Mouse (Mus musculus): ENCODE results near the gene Prg3.
A peak's percentile ranks its signal among the peaks of the same experiment; 100 is the strongest.

Gene Prg3

DNA sequence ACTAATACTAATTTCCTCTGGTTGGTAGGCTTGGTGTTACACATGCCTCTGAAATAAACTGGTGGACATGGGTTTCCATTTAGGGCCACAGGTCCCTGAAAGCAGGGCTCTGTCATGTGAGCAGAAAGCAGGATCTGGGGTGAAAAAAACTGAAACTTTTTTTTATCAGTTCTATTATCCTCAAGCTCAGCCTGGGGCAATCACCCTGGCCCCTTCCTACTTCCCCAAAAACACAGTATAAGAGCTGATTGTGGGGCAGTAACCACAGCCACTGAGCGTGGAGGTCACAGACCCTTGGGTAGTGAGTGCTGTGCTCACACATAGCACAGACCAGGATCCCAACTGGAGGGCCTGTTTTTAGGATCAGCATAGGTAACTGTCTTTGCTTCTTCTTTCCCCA, at the start of gene Prg3:
Gene Prg3, plus strand, starts transcription at position 286 of the 400 bp plus-strand sequence.
- DNase-seq (ENCODE audit: low spot score), result no peak

DNA sequence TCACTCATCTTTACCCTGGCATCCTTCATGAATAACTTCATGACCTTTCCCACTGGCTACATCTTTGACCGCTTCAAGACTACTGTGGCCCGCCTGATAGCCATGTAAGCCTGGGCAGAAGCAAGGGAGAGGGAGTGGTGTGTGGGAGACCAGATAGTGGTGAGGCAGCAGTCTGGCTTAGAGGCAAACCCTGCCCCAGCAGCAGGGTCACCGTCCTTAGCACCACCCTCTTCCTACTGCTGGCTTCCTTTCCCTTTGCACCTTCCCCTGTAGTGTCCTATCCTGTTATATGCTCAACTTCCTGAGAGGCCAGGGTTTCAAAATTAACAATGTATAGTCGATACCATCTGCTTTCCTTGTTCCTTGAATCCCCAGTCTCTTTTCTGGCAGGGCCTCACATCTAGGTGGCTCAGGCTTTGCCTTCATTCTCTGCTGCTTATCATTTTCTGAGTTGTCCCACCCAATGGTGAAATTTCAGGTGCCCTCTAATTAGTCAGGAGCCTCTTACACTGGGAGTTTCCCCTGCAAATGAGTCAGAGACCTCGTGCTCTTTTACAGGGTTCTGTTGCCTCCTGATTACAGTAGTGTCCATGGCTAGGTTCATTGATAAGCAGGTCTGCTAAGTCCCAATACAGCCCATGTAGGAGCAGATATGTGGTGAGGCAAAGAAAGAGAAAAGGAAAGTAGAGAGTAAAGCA, 49.6 kb upstream of the Prg3 start:
- no peak for DNase-seq (ENCODE audit: low spot score)

DNA sequence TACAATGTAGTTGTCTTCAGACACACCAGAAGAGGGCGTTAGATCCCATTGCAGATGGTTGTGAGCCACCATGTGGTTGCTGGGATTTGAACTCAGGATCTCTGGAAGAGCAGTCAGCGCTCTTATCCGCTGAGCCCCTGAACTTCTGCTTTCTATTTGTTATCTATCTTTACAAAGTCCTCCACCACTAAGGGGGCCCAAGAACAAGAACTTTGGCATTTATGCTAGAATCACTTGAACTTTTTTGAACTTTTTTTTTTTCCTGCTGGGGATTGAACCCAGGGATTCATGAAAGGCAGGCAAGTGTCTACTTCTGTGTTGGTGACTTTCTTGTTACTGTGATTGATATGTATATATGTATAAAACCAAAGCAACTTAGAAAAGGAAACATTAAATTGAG, 48.7 kb upstream of the Prg3 start:
- no peak for DNase-seq (ENCODE audit: low spot score)

DNA sequence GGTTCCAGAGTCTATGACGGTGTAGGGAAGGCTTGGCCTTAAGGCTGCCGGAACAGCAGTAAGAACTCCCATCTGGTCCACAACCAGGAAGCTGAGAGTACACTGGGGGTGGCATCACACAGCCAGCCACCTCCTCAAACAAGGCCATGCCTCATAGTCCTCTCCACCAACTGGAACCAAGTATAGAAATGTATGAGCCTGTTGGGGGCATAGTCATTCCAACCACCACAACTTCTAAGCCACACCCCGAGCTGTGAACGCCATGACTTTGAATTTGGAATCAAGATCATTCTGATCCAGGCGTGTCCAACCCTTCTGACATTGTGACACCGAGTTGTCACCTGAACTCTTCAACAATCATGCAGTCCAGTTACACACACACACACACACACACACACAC, 48.3 kb upstream of the Prg3 start:
- no peak for DNase-seq (ENCODE audit: low spot score)

DNA sequence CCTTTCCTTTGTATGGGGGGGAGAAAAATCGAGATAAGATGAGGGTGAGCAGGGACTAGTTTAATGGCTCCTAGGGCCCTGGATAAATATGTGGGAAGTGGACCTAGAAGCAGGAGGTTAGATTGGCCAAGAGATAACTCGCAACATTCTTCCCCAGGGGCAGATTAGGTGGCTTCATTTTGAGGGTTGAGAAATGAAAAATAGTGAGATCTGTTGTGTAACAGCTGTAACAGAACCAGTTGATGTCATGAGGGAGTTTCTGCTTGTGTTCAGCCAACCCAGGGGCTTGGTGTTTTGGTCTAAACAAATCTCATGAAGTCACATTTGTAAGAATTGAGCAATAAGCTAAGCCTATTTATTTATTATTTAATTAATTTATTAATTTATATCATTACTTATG, 46.7 kb upstream of the Prg3 start:
- DNase-seq (ENCODE audit: low spot score), result no peak

DNA sequence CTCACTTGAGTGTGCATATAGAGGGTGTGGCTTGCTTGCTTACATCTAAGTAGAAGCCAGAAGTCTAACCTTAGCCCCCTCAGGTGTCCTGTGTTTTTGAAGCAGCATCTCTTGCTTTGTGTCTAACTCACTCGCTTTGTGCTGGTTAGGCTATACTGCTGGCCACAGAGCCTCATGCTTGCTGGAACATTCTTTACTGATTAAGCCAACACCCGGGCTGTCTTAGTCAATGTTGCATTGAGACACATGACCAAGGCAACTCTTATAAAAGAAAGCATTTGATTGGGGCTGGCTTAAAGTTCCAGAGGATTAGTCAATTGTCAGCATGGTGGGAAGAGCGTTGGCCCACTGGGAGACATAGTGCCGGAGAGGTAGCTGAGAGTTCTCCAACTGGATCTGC, 46.2 kb upstream of the Prg3 start:
- no peak for DNase-seq (ENCODE audit: low spot score)

DNA sequence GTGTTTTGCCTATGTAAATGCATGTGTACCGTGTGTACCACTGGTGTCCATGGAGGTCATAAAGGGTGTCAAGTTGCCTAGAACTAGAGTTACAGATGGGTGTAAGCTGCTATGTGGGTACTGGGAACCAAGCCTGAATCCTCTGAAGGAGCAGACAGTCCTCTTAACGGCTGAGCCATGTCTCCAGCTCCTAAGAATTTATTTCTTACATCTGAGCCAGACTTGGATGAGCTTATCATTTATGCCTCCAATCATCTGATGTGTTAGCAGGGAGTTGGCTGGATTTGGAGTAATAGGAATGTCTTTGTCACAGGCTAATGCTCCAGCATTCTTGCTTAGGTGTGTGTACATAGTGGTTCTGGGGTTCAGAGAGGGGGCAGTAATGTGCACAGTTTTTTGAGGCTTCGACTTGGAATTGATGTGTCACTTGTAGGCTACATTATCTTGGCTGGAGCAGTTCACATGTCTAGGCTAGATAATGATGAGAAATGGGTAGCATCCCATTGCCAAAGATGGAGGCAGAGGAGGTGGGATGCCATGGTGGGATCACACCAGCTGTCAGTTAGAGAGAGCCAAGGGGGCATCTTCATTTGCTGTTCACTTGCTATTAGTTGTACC, 40.8 kb upstream of the Prg3 start:
- no peak for DNase-seq (ENCODE audit: low spot score)

DNA sequence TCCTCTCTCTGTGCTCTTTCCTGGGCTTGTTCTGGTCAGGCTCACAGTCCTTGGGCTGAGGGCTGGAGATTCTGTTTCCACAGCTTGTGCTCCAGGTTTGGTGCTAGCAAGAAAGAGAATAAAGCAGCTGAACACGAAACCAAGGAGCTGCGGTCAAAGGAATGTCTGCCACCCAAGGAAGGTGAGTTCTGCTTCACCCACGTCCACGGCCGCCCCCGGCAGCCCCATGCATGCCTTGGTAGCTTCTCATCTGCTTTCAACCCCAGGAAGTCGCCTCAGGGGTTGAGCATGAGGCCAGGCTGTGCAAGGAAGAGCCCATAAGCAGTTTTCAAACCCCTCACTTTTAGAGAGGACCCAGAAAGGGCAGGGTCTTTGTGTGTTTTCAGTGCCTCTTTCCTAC, 39.8 kb upstream of the Prg3 start:
- DNase-seq (ENCODE audit: low spot score), result no peak

DNA sequence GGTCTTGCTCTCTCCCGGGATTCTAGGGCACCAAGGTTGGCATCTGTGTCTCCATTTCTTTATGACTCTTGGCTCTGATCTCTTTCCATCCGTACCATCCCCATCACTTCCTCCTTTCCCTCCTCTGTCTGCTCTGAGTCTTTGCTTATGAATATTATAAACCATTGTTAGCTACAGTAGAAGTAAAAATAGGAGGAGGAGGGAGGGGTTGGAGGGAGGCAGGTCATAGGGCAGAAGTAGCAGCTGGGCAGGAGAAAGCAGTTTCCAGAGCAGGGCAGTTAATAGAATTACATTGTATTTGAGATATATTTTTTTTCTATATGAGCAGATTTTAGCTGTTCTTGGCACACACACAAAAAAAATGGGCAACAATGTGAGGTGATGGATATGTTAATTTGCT, 39.3 kb upstream of the Prg3 start:
- no peak for DNase-seq (ENCODE audit: low spot score)

DNA sequence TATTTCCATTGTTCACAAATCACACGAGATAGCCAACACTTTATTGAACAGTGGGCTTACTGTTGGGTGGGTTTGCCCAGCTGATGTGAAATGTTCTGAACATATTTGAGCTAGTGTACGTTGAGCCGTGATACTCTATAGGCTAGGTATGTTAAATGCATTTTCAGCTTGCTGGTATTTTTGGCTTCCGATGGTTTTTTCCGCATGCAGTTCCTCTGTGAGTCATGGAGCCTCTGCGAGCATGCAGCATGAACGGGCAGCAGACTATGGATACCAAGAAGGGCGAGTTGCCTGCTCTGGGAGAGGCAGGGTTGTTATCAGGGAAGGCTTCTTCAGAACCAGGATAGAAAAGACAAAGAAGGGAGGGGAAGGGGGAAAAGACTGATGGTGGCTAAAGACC, 37.0 kb upstream of the Prg3 start:
- DNase-seq (ENCODE audit: low spot score), result no peak

DNA sequence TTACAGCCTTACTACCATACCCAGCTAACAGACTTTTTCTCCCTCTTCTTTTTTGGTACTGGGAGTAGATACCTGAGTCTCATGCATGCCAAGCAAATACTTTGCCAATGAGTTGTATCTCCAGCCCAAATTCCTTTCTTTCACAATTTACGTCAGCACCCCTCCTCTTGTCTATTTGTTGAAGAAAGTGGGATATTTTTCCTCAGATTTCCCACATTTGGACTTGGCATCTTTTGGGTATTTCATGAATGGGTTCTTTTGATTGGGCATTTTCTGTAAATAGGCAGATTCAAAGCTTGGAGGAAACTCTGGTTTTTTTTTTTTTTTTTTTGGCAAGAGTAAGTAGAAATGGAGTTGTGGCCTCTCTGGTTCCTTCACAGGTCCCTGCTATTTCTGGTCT, 35.8 kb upstream of the Prg3 start:
- no peak for DNase-seq (ENCODE audit: low spot score)

DNA sequence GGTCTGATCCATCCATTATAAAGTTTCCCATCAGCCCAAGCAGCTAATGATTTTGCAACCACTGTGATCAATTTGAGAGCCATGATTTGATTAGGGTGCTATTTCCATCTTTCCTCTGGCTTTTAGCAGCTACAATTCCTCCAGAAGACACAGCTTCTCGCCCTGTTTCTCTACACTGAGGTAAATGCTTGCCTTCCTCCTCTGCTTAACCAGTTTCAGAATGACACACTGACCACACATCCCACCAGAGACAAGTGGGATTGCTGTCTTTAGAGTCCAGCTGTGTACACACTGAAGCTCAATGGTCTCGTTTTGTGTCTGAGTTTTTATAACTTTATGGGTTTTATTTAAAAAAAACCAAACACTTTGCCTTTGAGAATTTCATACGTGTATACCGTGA, 35.3 kb upstream of the Prg3 start:
- no peak for DNase-seq (ENCODE audit: low spot score)

DNA sequence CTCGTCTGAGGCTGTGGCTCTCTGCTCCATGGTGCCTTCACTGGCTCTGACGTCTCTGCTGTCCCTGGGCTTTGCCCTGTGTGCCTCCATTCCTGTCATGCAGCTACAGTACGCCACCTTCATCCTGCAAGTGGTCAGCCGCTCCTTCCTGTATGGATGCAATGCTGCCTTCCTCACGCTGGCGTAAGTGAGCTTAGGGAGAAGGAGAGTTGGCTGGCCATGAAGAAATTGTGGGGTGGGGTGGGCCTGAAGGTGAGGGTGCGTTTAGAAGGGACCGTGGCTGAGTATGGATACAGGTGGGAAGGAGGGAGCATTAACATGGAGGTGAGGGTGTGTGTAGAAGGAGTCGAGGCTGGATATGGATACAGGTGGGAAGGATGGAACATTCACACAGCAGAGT, 32.6 kb upstream of the Prg3 start:
- DNase-seq (ENCODE audit: low spot score), result no peak

DNA sequence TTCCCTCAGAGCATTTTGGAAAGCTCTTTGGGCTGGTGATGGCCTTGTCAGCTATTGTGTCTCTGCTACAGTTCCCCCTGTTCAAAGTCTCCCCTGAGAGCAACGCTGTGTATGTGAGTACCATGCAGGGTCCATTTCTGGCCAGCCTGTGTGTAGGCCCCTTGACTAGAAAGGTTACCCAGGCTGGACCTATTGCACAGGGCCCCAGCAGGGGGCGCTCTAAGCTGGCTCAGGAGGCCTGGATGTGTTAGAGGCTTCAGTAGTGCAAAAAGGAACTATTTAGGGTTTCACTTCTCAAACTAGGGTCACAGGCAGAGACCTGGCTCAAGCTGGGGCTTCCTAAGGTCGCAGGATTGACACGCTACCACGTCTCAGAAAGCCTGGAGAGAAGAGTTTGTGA, 31.7 kb upstream of the Prg3 start:
- peak; percentile 18 for DNase-seq (ENCODE audit: low spot score)

DNA sequence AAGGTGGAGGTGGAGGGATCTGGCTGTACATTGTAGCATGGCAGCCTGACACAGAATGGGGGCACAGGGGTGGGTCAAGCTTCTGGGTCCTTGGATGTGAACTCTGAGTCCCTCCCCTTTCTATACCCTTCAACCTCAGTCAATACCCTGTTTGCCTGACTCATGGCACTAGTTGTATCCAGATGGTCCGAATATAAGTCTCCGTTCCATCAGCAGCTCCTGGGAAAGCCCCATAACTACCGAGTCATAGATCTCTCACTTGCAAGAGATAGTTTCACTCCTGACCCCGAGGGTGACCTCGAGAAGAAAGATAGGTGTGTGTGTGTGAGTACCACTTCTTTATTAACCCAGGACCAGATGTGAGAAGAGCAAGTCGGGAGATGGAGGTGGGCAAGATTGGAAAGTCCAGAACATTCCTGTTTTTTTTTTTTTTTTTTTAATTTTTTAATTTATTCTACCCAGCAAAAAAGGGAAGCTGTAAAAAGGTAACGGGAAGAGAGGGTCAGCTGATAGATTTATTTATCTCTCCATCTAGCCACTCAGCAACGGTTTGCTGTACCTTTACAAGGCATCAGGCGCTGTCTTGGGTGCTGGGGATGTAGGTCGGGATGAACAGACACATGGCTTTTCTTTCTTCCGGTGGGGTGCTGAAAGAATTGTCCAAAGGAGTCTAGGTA, 29.3 kb upstream of the Prg3 start:
- DNase-seq (ENCODE audit: low spot score), result no peak

DNA sequence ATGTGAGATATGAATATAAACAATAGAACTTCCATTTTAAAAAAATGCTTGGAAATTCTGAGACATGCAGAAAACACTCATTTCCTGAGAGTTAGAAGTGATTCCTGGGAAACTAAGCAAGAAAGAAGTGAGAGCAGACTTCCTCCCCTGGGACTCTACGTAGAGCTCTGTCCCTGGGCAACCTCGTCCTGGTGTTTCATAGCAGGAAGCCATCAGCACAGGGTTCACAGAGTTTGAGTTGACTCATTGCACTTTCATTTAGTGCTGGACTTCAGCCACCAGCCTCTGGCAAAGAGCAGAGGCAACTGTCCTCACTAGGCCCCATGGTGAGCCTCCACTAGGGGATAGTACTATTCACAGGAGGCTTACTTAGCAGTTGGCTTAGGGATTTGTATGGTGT, 26.7 kb upstream of the Prg3 start:
- DNase-seq (ENCODE audit: low spot score), result no peak

DNA sequence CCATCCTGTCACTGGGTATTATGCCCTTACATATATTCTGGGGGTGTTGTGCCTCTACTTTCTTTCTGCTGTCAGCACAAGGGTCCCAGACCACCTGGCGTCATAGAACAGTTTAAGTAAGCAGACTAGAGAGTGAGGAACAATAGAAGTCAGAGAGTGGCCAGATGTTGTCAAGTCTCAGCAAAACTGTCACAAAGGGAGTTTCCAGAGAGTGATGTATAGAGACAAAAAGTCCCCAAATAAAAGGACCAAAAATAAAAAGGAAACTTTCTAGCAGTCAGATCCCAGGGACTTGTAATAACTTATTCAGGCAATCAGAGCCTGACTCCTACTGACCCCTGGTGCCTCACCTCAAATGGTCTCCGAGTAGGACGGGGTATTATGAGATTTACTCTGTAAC, 26.1 kb upstream of the Prg3 start:
- no peak for DNase-seq (ENCODE audit: low spot score)

DNA sequence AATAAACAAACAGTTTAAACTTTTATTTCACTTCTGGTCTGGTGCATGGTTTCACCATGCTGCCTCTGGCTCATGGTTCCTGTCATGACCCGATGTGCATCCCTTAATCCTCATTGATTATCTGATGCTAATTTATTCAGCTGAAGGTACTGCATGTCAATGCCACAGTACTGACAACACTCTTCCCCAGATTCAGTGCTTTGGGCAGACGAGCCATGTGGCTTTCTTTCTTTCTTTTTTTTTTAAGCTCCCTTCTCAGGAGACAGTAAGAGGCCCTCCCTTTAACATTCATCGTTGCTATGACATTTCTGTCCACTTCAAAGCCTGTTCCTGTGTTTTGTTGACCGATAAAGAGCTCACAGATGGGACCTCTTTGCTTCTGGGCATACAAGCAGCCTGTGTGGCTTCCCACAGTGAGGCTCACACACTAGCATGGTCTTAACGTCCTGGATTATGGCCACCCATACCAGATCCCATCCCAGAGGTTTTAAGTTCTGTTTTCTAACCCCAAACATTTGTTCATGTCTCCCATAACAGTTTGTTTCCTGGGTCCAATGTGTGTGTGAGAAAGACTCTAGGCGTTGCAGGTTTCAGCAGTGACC, 25.0 kb upstream of the Prg3 start:
- no peak for DNase-seq (ENCODE audit: low spot score)

DNA sequence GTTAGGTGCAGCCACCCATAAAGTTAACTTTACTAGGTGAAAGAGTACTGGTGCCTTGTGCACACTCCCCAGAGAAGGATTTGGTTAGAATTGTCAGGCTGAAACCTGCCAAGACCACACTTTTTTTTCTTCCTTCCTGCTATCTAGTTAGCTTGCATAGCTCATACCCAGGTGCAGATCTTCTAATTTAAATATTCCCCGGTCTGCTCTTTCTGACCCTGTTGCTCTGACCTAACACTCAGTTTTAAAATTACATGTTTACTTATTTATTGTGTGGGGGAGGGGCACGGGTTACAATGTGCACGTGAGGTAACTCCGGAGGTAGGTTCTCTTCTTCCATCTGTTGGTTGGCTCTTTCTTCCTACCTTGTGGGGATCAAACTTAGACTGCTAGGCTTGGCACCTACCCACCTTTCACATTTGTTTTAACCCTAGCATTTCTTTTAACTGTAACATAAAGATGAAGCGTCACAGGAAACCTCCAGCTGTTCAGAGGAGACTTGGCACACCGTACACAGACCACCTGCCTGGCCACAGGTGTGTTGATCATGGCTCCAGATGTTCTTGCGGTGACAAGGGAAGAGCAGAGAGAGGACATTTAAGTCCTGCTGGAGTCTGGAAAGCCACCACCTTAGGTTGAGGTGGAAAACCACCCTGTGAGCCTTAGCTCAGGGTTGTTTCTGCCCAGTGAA, 23.8 kb upstream of the Prg3 start:
- DNase-seq (ENCODE audit: low spot score), result no peak

DNA sequence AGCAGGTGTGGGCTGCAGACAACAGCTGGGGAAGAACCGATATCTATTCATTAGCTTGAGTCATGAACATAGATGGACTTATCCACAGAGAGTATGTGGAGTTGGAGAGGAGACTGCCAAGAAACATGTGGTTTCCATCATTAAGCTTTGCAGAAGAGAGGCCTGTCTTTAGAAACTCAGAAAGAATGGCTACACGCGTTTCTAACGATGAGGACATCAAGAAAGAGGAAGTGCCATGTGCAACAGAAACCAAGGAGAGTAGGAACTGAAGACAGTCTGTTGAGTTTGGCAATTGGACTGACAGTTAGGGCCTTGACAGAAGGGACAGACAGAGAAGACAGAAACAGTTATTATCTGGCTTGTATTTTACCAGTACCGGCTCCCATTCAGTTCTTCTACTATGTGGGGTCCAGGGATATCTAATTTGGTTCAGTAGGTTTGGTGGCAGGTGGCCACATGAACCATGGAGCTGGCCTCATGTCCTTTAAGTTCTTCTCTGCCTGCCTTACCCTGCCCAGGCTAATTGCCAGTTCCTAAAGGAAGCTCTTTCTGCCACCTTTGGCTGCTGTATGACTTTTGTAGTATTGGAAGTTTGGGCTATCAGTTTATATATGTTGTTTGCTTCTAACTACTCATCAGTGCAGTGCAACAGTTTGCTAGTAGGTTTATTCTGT, 20.6 kb upstream of the Prg3 start:
- DNase-seq (ENCODE audit: low spot score), result no peak

DNA sequence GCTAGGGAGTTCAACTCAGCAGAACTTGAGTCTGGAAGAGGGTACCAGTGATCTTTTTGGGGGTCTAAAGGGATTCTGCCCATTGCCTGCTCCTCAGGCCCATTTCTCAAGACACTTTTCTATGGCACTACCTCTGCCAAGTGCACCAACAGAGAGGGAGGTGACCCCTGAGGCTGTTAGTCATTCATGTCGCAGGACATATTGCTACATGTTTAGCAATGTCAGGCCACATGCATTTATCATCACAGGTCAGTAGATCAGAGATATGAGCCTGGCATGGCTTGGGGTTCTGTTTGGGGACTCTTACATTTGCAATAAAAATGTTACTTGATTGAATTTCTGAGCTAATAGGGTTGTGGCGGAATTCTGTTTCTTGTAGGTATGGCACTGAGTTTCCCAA, 12.4 kb upstream of the Prg3 start:
- DNase-seq (ENCODE audit: low spot score), result no peak

DNA sequence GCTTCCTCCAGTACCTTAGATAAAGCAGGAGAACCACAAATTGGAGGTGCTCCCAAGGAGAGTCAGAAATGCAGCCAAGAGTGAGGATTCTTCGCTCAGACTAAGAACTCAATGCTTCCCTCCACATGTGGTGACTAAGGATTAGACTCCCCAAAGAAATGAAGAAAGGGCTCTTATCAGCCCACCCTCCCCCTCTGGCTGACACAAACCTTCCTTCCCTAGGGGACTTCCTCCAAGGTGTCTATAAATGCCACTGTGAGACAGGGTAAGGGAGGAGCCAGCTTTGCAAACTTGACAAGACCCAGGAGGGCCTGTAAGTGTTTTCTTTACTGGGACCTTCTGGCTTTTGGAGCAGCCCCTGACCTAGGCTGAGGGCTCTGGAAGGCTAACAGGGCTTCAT, 7.8 kb upstream of the Prg3 start, which contains the start of gene Prg2:
Gene Prg2, plus strand, starts transcription at position 274 of the 400 bp plus-strand sequence.
- no peak for DNase-seq (ENCODE audit: low spot score)
